Mouse (Mus musculus) small intestine, adult 2 months (tissue): ENCODE results near the gene Nlrp3.

Experiments used
- CTCF ChIP-seq: fragments of 200-500 bp; IDR thresholded peaks from 2 replicates; pipeline ENCODE4 v1.5.1; 2012; ENCODE audit warnings: low read depth, mild to moderate bottlenecking, control low read depth, inconsistent platforms, low read length, moderate library complexity, mixed read lengths; ENCODE audit not compliant: insufficient replicate concordance, insufficient read length; ENCODE audit errors: extremely low read depth
- POLR2A ChIP-seq: fragments of 200-500 bp; IDR thresholded peaks from 2 replicates; pipeline ENCODE4 v1.6.1; 2012; ENCODE audit warnings: low read depth, mild to moderate bottlenecking, control low read depth, inconsistent platforms, low read length, moderate library complexity

- TF ChIP-seq CTCF, result peak; percentile 52; the same call in 1 of the 2 replicates
- no peak for TF ChIP-seq POLR2A
Observed at GRCm38 (mm10) chr11:59537218-59538130, 3.9 kb upstream of the Nlrp3 start.
